Mouse (Mus musculus) adrenal gland, adult 2 months (tissue): ENCODE data around the gene Slf2. TPM values are rescaled to one million over a fixed set of nuclear protein-coding genes. Genes with fewer than 3 reads are reported as not detected.

Source experiments
- DNase-seq: peaks from one replicate; pipeline ENCODE4 v3.0.0; 2021
- long read RNA-seq: library from polyadenylated mRNA; stranded (forward); transcript quantifications from one replicate; pipeline ENCODE4 v2.0.0, GENCODE M21; 2021
- polyA plus RNA-seq: library from polyadenylated mRNA; depleted of rRNA; stranded (reverse); fragments of >200 nt; gene quantifications from 2 replicates; pipeline ENCODE4 v1.2.3, GENCODE M21; 2012; rRNA removed
- total RNA-seq, 2 experiments: library from RNA; stranded (reverse); gene quantifications; 2 replicates each; pipeline ENCODE4 v1.2.3; 2021

The Slf2 gene
- 10 to 100 TPM; 19.6 to 21.4 TPM for total RNA-seq
- polyA plus RNA-seq, result 54.9 and 77.7 TPM in 2 replicates
- long read RNA-seq, full-length matches to known transcripts, result 2 of 4 reads
- long read RNA-seq, partial matches to known transcripts, result 0 of 4 reads
- long read RNA-seq, other reads (novel, unspliced or antisense), result 2 of 4 reads

DNA sequence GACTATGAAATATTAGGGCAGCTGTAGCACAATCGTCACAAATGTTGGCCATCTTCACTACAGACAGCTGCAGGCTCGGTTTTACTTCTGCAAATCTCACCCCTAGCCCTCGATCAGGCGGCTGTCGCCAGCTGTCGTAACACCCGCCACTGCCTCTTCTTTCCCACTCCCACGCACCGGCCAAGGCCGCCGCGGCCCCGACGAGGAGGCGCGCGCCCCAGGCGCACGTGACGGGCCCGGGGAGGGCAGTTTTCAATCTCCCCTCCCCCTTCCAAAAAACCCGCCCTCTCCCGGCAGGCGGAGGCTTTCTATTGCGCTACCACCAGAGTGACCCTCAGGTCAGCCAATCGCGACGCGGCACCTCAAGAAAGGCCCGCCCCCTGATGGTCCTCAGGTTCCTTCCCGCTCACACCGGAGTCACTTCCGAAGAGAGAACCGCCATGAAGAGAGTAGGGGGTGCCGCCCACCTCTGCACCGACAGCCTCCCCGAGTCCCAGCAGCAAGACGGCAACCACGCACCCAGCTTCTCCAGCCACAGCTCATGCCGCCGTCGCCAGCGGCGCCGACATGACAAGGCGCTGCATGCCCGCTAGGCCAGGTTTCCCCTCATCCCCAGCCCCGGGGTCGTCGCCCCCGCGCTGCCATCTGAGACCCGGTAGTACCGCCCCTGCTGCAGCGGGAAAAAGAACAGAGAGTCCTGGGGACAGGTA, at the start of gene Slf2:
Slf2 (plus strand) TSS at position 408 of the 710 bp plus-strand sequence.
- DNase-seq, result peak; percentile 99

DNA sequence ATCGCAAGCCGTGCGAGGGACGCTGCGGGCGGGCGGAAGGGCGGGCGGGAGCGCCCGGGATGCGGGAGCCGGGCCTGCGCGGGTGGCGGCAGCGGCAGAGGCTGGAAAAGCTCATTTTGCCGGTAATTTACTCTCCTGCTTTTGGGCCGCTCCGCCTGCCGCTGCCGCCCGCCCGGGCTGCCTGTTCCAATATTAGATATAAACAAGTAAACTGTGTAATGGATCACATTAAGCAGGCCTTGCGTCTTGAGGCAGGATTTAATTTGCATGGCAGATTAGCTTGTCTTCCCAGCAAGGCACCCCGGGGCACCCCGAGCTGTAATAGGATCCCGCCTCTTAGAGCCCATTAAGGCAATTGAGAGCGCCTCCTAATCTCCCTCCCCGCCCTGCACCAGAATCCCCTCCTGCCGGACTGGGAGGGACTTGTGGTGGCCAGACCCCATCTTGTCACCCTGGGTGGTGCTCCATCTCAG, 48.4 kb upstream of the Slf2 start:
- no peak for DNase-seq

DNA sequence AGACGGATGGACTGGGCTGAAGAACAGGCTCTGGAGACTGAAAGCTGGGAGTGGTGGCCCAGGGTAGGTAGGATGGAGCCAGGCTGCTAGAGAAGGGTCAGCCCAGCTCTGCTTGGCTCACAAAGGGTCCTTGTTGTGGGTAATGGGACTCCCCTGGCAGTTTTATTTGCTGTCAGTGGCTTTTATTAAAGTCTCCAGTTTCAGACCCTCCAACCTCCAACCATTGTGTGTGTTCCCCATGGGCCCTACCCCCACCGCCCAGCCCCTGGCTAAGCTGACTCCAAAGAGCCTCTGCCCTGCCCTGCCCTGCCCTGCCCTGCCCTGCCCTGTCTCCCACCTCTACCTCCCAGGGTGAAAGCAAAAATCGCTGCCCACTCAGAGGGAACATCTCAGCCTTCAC, 46.6 kb upstream of the Slf2 start:
- no peak for DNase-seq

DNA sequence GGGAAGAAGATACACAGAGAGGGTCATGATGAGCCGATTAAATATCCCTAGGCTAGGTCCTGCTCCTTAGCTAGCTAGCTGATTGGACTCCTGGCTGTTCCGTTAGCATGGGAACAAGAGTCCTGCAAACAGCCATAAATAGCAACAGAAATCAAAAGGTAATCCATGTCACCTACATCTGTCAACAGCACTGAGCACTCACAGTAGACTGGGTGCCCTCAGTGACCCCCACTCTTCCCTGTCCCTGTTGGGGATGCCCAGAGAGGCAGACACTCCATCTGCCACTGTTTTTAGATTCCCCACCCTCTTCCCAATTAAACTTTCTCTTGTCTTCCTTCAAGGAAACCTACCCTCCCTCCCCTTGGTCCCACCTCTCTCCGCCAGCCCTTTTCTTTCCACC, 44.5 kb upstream of the Slf2 start:
- DNase-seq, result no peak

DNA sequence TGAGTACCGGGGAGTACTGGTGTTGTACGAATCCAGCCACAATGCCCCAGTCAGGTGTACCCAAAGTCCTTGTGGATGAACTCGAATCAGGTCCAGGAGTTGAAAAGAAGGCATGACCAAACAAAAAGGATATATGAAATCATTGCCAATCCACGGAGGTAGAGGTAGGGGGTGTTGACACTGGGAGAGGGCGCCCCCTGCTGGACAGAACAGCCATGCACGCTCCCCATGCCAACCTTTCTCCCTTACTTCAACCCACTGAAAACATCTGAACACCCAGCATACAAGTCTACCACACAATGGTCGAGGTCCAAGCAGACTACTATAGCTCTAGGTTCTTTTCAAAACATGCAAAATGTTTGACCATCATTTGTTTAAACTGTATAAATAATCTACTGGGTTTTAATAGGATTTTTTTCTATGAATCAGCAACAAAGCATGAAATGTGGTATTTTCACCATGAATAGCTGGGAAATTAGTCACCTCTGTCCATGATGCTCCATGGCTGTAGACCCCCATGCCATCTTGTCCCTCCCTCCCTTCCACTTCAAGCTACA, 43.2 kb upstream of the Slf2 start:
- peak; percentile 67 for DNase-seq

DNA sequence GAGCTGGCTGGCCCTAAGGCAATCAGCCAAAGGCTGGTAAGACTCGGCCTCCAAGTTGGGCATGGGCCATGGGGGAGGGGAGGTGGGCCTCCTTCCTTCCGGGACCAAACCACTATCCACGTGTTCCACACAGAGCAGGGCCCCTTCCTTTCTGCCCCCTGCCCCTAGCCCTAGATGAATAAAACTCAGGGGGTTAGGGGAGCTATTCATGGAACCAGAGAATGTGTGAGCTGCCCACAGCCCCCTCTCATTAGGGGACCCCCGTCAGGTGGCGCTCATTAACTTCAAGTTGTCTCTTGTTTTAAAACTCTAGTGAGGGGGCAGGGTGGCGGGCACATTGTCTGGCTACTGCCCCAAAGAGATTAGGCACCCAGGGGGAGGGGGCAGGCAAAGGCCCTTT, 41.4 kb upstream of the Slf2 start:
- DNase-seq, result no peak

DNA sequence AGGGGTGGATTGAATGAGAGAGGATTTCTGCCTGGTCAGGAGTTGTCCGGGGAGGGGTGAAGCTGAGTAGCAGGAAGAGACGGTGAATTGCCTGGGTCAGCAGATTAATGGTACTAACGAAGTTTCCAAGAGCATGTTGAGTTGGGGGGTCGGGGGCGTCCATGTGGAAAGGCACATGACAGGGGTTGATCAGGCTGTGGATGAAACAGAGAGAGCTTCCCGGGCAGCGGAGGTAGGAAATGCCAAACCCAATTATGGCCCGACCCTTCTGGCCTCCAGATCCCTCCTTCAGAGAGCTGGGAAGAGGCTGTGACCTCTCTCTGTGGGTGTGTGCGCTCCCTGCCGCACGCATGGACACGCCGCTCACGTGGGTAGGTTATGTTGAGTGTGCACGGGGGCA, 39.5 kb upstream of the Slf2 start:
- DNase-seq, result no peak

DNA sequence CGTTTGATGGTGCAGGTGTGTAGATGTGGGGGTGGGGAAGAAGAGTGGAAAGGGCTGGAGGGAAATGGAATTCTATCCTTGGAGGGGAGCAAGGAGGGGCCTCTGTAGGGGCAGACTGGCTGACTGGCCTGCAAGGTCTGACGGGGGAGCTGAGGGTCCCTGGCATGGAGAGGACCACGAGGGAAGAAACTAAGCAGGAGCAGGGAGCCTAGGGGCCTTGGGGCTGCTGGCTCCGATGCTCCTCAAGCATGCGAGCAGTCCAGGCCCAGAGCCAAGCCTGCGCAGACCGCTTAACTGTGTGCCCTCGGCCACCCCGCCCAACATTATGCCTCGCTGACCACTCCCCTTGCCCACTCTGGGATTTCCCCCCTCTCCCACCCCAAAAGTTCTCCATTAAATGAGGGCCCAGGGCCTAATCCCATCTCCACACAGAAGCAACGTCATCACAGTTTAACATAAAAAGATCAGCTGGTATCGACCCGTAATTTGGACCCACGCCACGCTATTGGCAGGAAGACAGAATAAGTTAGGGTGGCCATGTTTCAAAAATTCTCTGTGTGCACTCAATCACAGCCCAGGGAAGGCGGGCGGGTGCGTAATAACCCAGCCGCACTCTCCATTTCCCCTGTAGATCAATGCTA, 37.6 kb upstream of the Slf2 start:
- no peak for DNase-seq

DNA sequence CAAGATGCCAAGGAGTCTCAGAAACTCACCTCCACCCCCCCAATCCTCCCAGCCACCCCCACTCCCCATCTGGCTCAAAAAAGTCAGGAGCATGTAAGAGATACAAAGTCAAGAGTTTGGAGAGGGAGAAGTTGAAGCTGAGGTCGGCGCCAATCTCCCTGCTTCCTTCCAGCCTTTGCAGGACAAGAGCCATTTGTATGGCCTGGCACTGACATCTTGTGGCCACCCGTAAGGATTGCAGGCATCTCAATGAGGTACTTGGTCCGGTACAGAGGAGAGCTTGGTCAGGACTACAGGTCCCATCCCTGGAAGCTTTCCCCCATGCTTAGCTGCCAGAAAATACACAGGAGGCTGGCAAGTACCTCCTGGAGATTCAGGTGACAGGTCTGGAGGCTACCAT, 35.7 kb upstream of the Slf2 start:
- peak; percentile 69 for DNase-seq

DNA sequence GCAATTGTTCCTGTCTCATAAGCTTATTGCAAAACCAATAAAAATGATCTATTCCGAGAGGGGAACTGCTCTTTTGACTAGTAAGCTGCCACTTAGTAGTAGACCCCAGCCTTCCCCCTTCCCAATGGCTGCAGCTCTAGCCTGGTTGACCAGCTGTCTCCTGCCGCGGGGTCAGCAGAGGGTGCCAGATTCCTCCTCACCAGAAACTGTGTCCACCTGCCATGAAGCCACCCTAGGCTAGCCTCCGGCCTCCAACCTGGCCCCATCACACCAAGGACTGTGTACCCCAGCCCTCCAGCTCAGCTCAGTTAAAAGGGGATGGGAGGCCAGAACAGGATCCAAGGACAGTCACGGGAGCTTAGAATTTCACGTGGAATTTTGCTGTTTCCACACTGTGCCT, 34.5 kb upstream of the Slf2 start:
- no peak for DNase-seq

DNA sequence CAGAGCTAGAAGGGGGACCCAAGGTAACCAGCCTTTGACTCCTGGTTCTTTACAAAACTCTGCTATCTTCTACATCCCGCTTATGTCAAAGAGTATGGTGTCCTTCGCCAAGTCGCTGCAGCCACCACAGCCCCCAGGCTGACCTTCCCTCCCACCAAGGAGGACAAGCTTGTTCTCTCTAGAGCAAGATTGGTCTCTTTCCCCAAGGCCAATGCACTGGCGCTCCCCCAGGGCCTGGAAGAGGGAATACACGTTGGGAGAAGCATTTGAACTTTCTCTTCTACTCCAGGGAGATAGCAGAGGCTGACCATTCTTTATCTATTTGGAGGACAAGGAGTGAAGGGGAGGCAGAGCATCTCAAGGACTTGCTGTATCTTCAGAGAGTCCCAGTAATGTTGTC, 33.4 kb upstream of the Slf2 start:
- no peak for DNase-seq

DNA sequence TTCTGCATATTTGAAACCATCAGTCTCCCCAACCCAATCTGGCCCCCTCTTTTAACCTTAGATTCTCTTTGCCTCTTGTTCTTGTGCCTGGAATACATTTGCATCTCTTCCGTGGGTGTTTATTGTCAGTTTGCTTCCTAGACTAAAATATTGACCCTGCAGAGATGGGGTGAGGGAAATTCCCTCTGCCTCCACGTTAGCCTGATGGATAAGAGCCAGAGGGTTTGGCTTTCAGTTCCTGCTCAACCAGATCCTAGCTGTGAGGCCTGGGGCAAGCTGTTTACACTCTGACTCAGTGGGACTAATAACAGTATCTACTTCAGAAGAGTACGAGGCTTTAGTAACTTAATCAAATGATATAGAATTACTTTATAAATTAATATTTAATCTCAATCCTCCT, 32.3 kb upstream of the Slf2 start:
- DNase-seq, result no peak

DNA sequence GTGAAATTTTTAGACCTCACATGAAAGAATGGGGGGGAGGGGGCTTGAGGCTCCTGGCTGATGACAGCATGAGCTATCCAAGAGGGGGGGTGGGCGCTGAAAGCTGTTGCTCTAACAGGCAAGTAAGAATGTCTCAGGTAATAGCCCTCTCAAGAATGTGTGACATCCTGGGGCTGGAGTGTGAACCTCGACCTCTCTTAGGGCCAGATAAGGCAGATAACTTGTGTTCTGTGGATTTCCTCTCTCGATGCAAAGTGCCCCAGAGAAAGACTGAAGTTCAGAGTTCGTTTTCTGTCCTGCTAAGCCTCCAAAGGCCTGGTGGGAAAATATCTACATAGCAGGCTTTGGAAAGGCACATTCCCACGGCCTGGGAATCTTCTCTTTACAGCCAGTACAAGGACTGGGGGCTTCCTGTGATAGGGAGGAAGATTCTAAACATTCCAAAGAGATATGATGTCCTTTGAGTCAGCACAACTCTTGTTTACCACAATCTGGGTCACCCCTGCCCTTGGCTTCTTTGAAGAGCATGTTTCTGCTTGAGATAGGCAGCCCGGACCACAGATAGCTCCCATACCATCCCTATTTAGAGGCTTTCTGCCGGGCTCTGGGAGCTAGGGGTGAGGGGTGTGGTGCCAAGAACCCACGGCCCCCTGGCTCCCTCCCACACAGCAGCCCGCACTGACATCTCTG, 31.7 kb upstream of the Slf2 start:
- DNase-seq, result no peak

DNA sequence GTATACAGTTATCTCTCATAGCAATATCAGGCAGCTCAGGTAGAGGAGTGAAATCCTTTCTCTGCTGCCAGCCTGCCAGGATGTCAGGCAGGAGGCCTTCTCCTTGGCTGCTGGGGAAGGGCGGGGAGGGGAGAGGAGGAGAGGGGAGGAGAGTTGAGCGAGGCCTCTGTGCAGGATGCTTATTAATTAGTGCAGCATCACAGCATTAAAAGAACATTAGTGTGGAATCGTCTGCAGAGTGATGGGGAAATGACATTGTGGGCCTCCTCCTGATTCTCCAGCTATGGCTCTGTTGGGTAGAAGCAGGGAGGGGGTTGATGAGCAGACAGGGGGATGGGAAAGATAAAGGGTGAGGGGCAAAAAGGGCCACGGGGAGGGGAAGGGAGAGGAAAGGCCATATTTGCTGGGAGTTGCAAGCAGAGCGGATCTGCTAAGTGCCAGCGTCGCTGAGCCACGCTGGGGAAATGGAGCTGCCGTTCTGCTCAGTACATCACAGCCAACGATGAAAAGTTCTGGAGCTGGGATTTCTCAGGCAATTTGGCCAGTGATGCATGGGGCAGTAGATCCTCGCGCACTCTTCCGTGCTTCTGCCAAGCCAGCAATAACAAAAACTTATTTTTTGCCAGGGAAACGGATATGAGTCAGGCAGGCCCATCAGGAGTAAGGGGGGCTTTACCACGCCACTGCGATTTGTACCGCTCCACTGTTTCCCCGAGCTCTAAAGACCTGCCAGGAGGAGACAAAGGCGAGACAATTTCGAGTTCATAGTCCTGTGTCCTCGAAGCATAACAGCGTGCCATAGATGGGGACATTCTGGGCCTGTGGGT, 30.8 kb upstream of the Slf2 start:
- DNase-seq, result no peak

DNA sequence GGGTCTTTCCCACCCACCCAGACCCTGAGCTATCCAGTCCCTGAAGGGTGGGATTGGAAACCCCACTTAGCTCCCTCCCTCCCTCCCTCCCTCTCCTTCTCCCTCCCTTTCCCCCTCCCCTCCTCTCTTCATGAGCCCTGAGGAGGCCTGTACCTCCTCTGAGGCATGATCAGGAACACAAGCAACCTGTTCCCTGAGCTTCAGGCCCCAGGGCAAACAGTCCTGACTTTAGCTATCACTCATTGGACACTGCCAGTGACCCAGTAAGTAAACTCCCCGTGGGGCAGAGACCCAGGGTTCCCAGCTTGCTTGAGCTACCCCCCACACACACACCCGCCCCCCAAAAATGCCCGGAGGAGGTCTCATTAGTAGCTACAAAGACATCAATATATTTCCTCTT, 29.9 kb upstream of the Slf2 start:
- DNase-seq, result no peak

DNA sequence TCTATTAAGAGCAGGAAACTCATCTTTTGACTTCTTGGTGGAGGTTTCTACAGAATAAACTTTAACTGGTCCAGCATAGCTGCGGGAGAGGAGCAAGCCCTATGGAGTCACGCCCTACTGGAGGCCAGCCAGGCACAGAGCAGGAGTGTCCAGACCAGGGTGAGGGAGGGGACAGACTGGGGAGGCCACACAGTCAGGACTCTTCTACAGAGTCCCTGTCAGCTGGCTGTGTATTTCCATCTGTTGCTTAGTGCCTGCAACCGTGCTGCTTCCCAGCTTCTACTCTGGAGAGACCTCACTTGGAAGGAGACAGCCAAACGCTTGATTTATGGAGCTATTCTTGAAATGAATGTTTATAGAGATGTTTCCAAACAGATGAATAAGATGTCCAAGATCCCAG, 28.6 kb upstream of the Slf2 start:
- DNase-seq, result no peak

DNA sequence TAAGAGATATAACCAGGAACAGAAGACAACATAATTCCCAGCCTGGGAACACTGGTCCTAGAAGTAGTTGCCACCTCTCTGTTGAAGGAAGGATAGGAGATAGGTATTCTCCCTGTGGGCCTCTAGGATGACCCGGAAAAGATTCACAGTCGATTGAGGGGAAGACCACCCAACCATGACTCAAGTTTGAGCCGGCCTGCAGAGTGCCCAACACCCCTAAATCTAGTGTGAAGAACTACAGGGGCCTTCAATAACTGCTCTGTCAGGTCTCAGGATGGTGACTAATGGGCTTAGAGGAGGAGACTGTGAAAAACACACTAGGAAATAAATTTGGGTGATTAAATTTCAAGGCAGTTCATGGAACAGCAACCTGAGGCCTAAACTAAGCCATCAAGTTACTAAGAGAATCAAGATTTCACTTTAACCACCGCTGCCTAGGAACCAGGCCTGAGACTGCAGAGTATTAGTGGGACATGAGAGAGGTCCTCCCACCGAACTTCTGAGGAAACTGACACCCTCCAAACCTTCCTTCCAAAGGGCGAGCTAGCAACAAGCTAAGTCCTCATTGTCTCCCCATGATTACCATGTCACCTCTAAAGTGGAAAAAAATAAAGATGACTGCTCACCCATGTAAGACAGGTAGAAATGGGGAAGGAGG, 27.5 kb upstream of the Slf2 start:
- no peak for DNase-seq

DNA sequence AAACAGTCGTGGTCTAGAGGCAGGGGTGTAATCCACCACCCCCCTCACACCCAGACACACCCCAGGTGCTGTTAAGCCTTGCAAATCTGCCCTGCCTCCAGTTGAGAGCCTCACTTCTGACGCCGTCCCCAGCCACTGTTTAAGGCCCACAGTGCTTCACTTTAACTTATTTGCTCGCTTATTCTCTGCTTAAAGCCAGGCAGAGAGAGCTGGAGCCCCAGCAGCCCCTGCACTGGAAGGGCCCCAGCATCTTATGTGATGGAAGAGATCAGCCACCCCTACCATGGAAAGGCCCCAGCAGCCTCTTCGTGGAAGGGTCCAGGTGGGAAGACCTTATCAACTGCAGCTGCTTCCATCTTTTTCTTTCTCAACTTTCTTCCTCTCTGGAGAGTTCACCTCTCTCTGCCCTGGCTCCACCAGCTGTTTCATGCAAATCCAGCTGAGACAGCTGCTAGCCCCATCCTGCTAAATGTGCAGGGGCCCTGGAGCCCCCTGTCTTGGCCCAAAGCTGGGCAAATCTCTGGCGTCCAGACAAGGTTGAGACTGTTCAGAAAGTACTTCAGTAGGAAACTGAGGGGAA, 26.7 kb upstream of the Slf2 start:
- DNase-seq, result no peak

DNA sequence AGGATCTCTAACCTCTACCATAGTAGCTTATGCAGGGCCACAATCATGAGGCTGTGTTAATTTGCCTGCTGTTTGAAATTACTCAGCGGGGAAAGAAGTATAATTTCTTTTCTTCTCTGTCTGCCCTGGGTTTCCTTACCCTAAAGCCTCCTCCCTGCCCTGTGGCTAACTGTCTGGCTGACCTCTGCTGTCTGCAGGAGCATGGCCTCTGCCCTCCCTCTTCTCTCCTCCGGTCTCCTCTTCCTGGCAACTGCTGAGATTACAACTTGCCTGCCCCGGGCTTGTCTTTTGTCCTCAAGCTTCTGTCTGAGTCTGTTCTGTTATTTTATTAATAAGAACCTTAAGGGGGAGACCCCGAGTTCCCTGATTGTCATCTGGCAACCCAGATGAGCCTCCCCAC, 25.6 kb upstream of the Slf2 start:
- no peak for DNase-seq

DNA sequence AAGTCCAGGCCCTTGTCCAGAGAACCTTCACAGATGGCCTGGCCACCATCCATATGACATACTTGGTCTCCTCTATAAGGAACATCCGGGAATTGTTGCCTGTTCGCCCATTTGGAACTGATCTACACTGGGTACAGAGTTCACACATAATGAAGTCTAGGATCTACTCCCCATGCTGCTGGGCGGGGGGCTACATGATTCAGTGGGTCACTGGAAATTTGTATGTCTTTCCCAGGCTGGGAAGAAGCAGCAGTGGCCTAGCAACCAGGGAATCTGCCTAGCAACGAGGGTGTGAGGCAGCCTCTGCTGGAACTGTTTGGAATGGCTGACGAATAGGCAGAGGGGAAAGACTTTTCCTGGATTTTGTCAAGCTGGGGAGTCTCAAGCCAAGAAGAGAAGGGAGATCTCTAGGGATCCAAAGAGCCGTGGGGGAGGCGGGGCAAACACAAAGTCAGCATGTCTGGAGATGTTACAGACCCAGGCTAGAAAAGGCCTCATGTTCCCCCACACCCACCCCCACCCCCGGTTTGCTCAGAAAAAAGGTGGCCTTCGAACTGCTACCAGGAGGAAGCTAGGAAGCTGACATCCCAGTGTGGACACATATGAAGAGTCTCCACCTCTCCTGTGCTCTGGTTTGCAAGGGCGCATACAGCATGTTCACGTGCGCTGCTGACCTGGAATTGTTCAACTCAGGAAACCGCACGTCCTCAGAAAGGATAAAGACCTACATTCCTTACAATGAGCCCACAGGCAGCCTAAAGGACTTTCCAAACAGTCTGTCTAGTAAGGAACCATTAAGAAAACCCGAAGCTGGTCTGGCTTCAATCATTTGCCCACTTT, 22.9 kb upstream of the Slf2 start:
- no peak for DNase-seq
